Mouse (Mus musculus): ENCODE results near the gene Selenoi.

The Selenoi gene

GRCm38 (mm10) chr5:30235641-30236126 lies 3.3 kb downstream of the Selenoi start:
- DNase-seq (ENCODE audit: extremely low read depth, low read depth, low spot score) = no peak

- DNase-seq (ENCODE audit: extremely low read depth, low read depth, low spot score) = no peak
These were observed 6.2 kb downstream of the Selenoi start for GRCm38 (mm10) chr5:30238533-30238932.

GRCm38 (mm10) chr5:30240552-30240951 lies 8.2 kb downstream of the Selenoi start:
- no peak for DNase-seq (ENCODE audit: extremely low read depth, low read depth, low spot score)

GRCm38 (mm10) chr5:30242410-30242809 lies 10.0 kb downstream of the Selenoi start:
- DNase-seq (ENCODE audit: extremely low read depth, low read depth, low spot score) = no peak

- DNase-seq (ENCODE audit: extremely low read depth, low read depth, low spot score) = no peak
These were observed 11.4 kb downstream of the Selenoi start for GRCm38 (mm10) chr5:30243741-30244140.

GRCm38 (mm10) chr5:30245861-30246416 lies 13.6 kb downstream of the Selenoi start:
- DNase-seq (ENCODE audit: extremely low read depth, low read depth, low spot score) = no peak

GRCm38 (mm10) chr5:30247666-30248065 lies 15.3 kb downstream of the Selenoi start:
- no peak for DNase-seq (ENCODE audit: extremely low read depth, low read depth, low spot score)

GRCm38 (mm10) chr5:30255567-30256354 lies 23.4 kb downstream of the Selenoi start:
- no peak for DNase-seq (ENCODE audit: extremely low read depth, low read depth, low spot score)

GRCm38 (mm10) chr5:30258776-30259175 lies 26.4 kb downstream of the Selenoi start:
- DNase-seq (ENCODE audit: extremely low read depth, low read depth, low spot score) = no peak

- DNase-seq (ENCODE audit: extremely low read depth, low read depth, low spot score) = no peak
These were observed 38.3 kb downstream of the Selenoi start for GRCm38 (mm10) chr5:30270571-30271190.

- no peak for DNase-seq (ENCODE audit: extremely low read depth, low read depth, low spot score)
These were observed 39.4 kb downstream of the Selenoi start for GRCm38 (mm10) chr5:30271599-30272281.

- no peak for DNase-seq (ENCODE audit: extremely low read depth, low read depth, low spot score)
These were observed 44.0 kb downstream of the Selenoi start for GRCm38 (mm10) chr5:30276361-30276760.

GRCm38 (mm10) chr5:30278952-30279351 lies 46.6 kb downstream of the Selenoi start:
- no peak for DNase-seq (ENCODE audit: extremely low read depth, low read depth, low spot score)

- no peak for DNase-seq (ENCODE audit: extremely low read depth, low read depth, low spot score)
These were observed 47.1 kb downstream of the Selenoi start for GRCm38 (mm10) chr5:30279446-30279845.

- DNase-seq (ENCODE audit: extremely low read depth, low read depth, low spot score) = no peak
These were observed 48.5 kb downstream of the Selenoi start for GRCm38 (mm10) chr5:30280864-30281263.

GRCm38 (mm10) chr5:30281291-30281732 lies 48.9 kb downstream of the Selenoi start, which contains the start of gene Drc1:
Gene Drc1 (plus strand): TSS chr5:30281388.
- DNase-seq (ENCODE audit: extremely low read depth, low read depth, low spot score) = no peak

- DNase-seq (ENCODE audit: extremely low read depth, low read depth, low spot score) = no peak
These were observed 53.8 kb downstream of the Selenoi start for GRCm38 (mm10) chr5:30285944-30286799.

- no peak for DNase-seq (ENCODE audit: extremely low read depth, low read depth, low spot score)
These were observed 54.9 kb downstream of the Selenoi start for GRCm38 (mm10) chr5:30287106-30287882.

Data from fat pad, adult 2 months (tissue).